Mouse (Mus musculus) adipocyte (in vitro differentiated cells): ENCODE results near the gene Trim56.

ENCODE experiments used
- DNase-seq: peaks from one replicate; pipeline ENCODE4 v3.0.0-alpha.2; 2016; ENCODE audit warnings: low spot score

Gene Trim56

GRCm38 (mm10) chr5:137108111-137108510 is 7.9 kb downstream of the Trim56 start:
- DNase-seq, result no peak

- DNase-seq, result no peak
Measured at GRCm38 (mm10) chr5:137107670-137108069, 8.3 kb downstream of the Trim56 start.

- DNase-seq, result peak; percentile 97
Measured at GRCm38 (mm10) chr5:137107024-137107423, 9.0 kb downstream of the Trim56 start.

GRCm38 (mm10) chr5:137106434-137106833 is 9.6 kb downstream of the Trim56 start:
- DNase-seq, result peak; percentile 86

GRCm38 (mm10) chr5:137103969-137104368 is 12.0 kb downstream of the Trim56 start:
- DNase-seq, result no peak

- DNase-seq, result peak; percentile 56
Measured at GRCm38 (mm10) chr5:137102575-137103522, 13.2 kb downstream of the Trim56 start.

GRCm38 (mm10) chr5:137102078-137102477 is 13.9 kb downstream of the Trim56 start:
- DNase-seq, result no peak

GRCm38 (mm10) chr5:137100660-137101059 is 15.3 kb downstream of the Trim56 start:
- DNase-seq, result no peak

GRCm38 (mm10) chr5:137098418-137098817 is 17.6 kb downstream of the Trim56 start:
- no peak for DNase-seq

GRCm38 (mm10) chr5:137096037-137096436 is 20.0 kb downstream of the Trim56 start:
- no peak for DNase-seq

- no peak for DNase-seq
Measured at GRCm38 (mm10) chr5:137095135-137095534, 20.9 kb downstream of the Trim56 start.

GRCm38 (mm10) chr5:137093720-137094119 is 22.3 kb downstream of the Trim56 start:
- DNase-seq, result no peak

GRCm38 (mm10) chr5:137091560-137091959 is 24.4 kb downstream of the Trim56 start:
- no peak for DNase-seq

- DNase-seq, result no peak
Measured at GRCm38 (mm10) chr5:137090870-137091269, 25.1 kb downstream of the Trim56 start.

- no peak for DNase-seq
Measured at GRCm38 (mm10) chr5:137087410-137087809, 28.6 kb downstream of the Trim56 start.

GRCm38 (mm10) chr5:137085731-137086130 is 30.3 kb downstream of the Trim56 start:
- no peak for DNase-seq

- DNase-seq, result no peak
Measured at GRCm38 (mm10) chr5:137085021-137085420, 31.0 kb downstream of the Trim56 start.

GRCm38 (mm10) chr5:137083051-137083450 is 33.0 kb downstream of the Trim56 start:
- no peak for DNase-seq

- peak; percentile 79 for DNase-seq
Measured at GRCm38 (mm10) chr5:137079849-137080248, 36.2 kb downstream of the Trim56 start.

- peak; percentile 47 for DNase-seq
Measured at GRCm38 (mm10) chr5:137078616-137079015, 37.4 kb downstream of the Trim56 start.

- peak; percentile 52 for DNase-seq
Measured at GRCm38 (mm10) chr5:137078041-137078440, 38.0 kb downstream of the Trim56 start.

- peak; percentile 52 for DNase-seq
Measured at GRCm38 (mm10) chr5:137077187-137077586, 38.8 kb downstream of the Trim56 start.

GRCm38 (mm10) chr5:137076191-137076930 is 39.6 kb downstream of the Trim56 start:
- peak; percentile 93 for DNase-seq
